Mouse (Mus musculus): ENCODE data around the gene Ly6g6f.

GRCm38 (mm10) chr17:35092403-35093198 is 7.2 kb upstream of the Ly6g6f start:
- TF ChIP-seq CTCF (IDR thresholded peaks at IDR 0.05; ENCODE audit: low read depth) (no peak), EP300 (optimal IDR thresholded peaks at IDR 0.05) (no peak)

Measured in stomach, postnatal 0 days (tissue).